Mouse (Mus musculus) testis, adult 2 months (tissue): ENCODE measurements around the gene Dock10. TPM values are rescaled to one million over a fixed set of nuclear protein-coding genes. Genes with fewer than 3 reads are reported as not detected.

Experiments used
- H3K27ac ChIP-seq: fragments of 200-500 bp; 2 replicates; pipeline ENCODE4 v1.5.1; 2012; ENCODE audit warnings: low read depth, low read length; ENCODE audit not compliant: control insufficient read depth, insufficient read depth
- H3K27me3 ChIP-seq: fragments of 200-500 bp; 2 replicates; pipeline ENCODE4 v1.6.1; 2012; ENCODE audit warnings: mild to moderate bottlenecking, low read length, moderate library complexity; ENCODE audit not compliant: control insufficient read depth, insufficient read depth
- H3K36me3 ChIP-seq: fragments of 200-500 bp; 2 replicates; pipeline ENCODE4 v1.6.1; 2012; ENCODE audit warnings: mild to moderate bottlenecking, low read length; ENCODE audit not compliant: control insufficient read depth, insufficient read depth
- H3K4me1 ChIP-seq: fragments of 200-500 bp; 2 replicates; pipeline ENCODE4 v1.6.1; 2012; ENCODE audit warnings: low read length; ENCODE audit not compliant: control insufficient read depth, insufficient read depth
- H3K4me3 ChIP-seq: fragments of 200-500 bp; 2 replicates; pipeline ENCODE4 v1.5.1; 2012; ENCODE audit warnings: low read depth, mild to moderate bottlenecking, low read length, moderate library complexity, mixed read lengths; ENCODE audit not compliant: control insufficient read depth
- CTCF ChIP-seq: fragments of 200-500 bp; IDR thresholded peaks from 2 replicates; pipeline ENCODE4 v1.5.1; 2012; ENCODE audit warnings: low read depth, mild to moderate bottlenecking, inconsistent platforms, low read length, moderate library complexity; ENCODE audit not compliant: control insufficient read depth, insufficient read depth, insufficient replicate concordance
- POLR2A ChIP-seq: fragments of 200-500 bp; IDR thresholded peaks from 2 replicates; pipeline ENCODE4 v1.6.1; 2012; ENCODE audit warnings: low read depth, mild to moderate bottlenecking, inconsistent platforms, low read length, moderate library complexity; ENCODE audit not compliant: control insufficient read depth
- polyA plus RNA-seq: library from polyadenylated mRNA; depleted of rRNA; stranded (reverse); fragments of >200 nt; gene quantifications from 2 replicates; pipeline ENCODE4 v1.2.3, GENCODE M21; 2012

Dock10 gene
- polyA plus RNA-seq, 1 experiment: 0.19 TPM

- H3K36me3 ChIP-seq: no peaks in the 10 kb centered on the region
- TF ChIP-seq POLR2A (no peak), CTCF (no peak)
- H3K4me1 ChIP-seq: no peaks in the 10 kb centered on the region
- no peak overlapping the region for H3K4me3 ChIP-seq
- no peak overlapping the region for H3K27ac ChIP-seq
- H3K27me3 ChIP-seq: no peaks in the 10 kb centered on the region
These were observed 131.5 kb downstream of the Dock10 start for GRCm38 (mm10) chr1:80626800-80627199.

DNA sequence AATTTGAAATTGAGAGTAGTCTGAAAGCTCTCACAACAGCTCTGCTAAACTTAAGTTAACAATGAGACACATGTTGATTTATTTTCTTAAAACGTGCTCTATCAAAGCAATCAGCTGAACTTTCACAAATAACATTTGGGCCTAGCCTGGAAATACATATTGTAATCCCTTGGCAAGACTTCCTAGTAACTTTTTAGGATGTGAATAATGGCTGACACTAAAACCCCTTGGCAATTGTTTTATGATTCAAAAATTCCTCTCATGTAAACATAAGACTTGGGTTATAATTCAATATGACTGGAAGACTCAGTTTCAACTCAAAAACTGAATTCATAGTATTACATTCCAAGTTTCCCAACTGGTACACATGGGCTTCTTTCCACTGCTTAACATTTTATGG, 133.0 kb downstream of the Dock10 start:
- H3K4me1 ChIP-seq: no peaks in the 10 kb centered on the region
- H3K27me3 ChIP-seq: no peaks in the 10 kb centered on the region
- no peak overlapping the region for H3K27ac ChIP-seq
- no peak overlapping the region for H3K4me3 ChIP-seq
- H3K36me3 ChIP-seq: no peaks in the 10 kb centered on the region
- TF ChIP-seq CTCF: no peak
- TF ChIP-seq POLR2A: no peak

GRCm38 (mm10) chr1:80624552-80624951, 133.8 kb downstream of the Dock10 start:
- Histone ChIP-seq H3K27ac (no peak overlapping the region), H3K4me1 (no peaks in the 10 kb centered on the region), H3K4me3 (no peak overlapping the region), H3K36me3 (no peaks in the 10 kb centered on the region), H3K27me3 (no peaks in the 10 kb centered on the region)
- no peak for TF ChIP-seq POLR2A
- TF ChIP-seq CTCF: no peak

DNA sequence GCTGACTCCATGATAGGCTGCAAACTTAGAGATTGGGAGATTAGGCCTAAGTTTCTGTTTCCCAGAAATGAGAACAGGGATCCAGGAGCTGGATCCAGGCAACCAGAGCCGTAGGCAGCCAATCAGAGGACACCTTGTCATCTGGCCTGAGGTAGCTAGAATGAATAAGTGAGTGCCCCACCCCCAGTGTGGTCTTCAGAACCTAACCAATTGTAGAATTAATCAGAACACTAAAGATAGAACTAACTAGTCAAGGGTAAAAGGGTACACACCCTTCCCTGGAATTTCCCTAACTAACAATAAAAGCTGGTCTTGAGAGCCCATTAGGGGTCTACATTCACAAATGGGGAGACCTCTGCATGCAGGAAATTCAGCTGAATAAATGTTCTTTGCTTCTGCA, 135.7 kb downstream of the Dock10 start:
- Histone ChIP-seq H3K4me1 (no peaks in the 10 kb centered on the region), H3K27ac (no peak overlapping the region)
- TF ChIP-seq POLR2A: no peak
- TF ChIP-seq CTCF: no peak

GRCm38 (mm10) chr1:80619100-80619499, 139.2 kb downstream of the Dock10 start:
- TF ChIP-seq CTCF: no peak
- no peak for TF ChIP-seq POLR2A
- Histone ChIP-seq H3K27me3 (no peaks in the 10 kb centered on the region), H3K4me1 (no peaks in the 10 kb centered on the region), H3K4me3 (no peak overlapping the region), H3K36me3 (no peaks in the 10 kb centered on the region), H3K27ac (no peak overlapping the region)

More for the DNA sequence above, 135.7 kb downstream of the Dock10 start:
- H3K36me3 ChIP-seq: no peaks in the 10 kb centered on the region
- H3K4me3 ChIP-seq: no peak overlapping the region
- no peaks in the 10 kb centered on the region for H3K27me3 ChIP-seq

DNA sequence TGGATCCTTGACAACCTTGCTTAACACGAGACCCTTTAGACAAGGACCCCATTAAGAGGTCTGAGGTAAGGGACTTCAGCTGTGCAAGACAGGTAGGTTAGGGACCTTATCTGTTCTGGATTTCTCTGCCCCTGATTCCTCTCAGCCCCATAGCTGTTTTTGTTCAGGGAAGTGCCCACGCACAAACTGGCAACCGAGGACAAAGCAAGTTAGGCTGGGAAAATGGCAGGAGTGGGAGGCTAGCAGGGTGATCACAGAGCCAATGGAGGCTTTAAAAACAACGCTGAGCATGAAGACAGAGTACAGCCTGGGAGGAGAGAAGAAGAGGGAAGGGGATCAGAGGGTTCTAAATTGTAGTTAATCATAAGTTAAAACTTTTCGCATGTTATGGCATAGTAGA, 141.7 kb downstream of the Dock10 start:
- H3K27me3 ChIP-seq: no peaks in the 10 kb centered on the region
- H3K36me3 ChIP-seq: no peaks in the 10 kb centered on the region
- no peak for TF ChIP-seq POLR2A
- TF ChIP-seq CTCF: no peak
- no peaks in the 10 kb centered on the region for H3K4me1 ChIP-seq
- H3K27ac ChIP-seq: no peak overlapping the region
- no peak overlapping the region for H3K4me3 ChIP-seq

GRCm38 (mm10) chr1:80614750-80615149, 143.6 kb downstream of the Dock10 start:
- TF ChIP-seq CTCF (no peak), POLR2A (no peak)
- Histone ChIP-seq H3K36me3 (no peaks in the 10 kb centered on the region), H3K4me3 (no peak overlapping the region), H3K27ac (no peak overlapping the region), H3K27me3 (no peaks in the 10 kb centered on the region), H3K4me1 (no peaks in the 10 kb centered on the region)
